In the genomic region with DNA sequence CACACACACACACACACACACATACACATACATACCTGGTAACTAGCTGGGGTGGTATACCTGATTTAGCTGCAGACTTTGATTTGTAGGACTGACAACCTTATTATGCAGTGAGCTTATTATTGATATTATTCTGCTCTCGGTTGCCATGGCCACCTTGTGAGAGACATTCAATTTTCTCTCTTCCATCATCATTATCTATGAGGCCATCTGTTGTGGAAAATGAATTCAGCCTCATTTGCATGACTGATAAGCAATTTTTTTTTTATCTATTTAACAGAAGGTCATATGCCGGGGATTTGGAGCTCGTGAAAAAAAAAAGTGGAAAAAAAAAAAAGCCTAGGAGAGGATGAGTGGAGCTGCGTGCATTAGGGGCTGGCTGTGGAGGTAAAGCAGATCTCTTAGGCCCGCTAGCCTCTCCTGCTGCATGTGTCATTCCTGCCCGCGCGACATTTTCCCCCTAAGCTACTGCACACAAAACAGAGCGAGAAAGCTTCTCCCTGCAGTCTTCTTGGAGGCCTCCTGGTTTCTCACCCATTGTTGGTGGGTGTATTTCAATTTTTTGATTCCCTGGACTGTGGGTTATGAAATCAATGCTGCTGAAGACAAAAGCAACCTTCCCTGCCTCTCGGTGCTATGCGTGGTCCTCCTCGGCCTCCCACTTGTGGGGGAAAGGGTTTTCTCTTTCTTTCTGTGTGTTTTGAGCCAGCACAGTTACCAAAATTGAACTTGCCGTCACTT, we compare ENCODE assay signal across 9 mouse cellular contexts. TPM values are rescaled to one million over a fixed set of nuclear protein-coding genes. Genes with fewer than 3 reads are reported as not detected.
DNase-seq lines count a peak whose midpoint lies in the region; ATAC-seq lines count a peak whose summit lies in the region.
"Had no signal": no experiment of that assay in that cellular context is flagged by ENCODE, and none has a peak within 500 bp of the region (broad histone marks: within the 10 kb centered on the region; RNA-seq: fewer than 3 reads in every experiment).

A gene (plus strand): TSS at position 354 of the 741 bp plus-strand sequence.

- peaks cover 7% of the 10 kb centered on the region; the same call in 1 of the 2 replicates for H3K4me1 ChIP-seq in heart, embryonic 10.5 days
- peaks cover 12% of the 10 kb centered on the region for H3K4me1 ChIP-seq in hindbrain, embryonic 12.5 days
- H3K4me1 ChIP-seq in limb, embryonic 12.5 days (replicated peaks): peaks cover 8% of the 10 kb centered on the region

- no peak for DNase-seq in heart, embryonic 10.5 days (ENCODE audit: low spot score)
- no peak for DNase-seq in heart, adult 9 months (ENCODE audit: low spot score in 2 of 2)
- peak; percentile 63 for DNase-seq in cerebellum, adult 8-10 months
- no peak for DNase-seq in adrenal gland, adult 8-10 months
- DNase-seq in ovary, postnatal 14 days (ENCODE audit: low spot score): no peak
- DNase-seq in spleen, postnatal 10 days (ENCODE audit: low spot score in 2 of 2): no peak

- peak; percentile 51 for ATAC-seq in hindbrain, embryonic 12.5 days (ENCODE audit: low FRiP score)
- ATAC-seq in limb, embryonic 12.5 days (ENCODE audit: insufficient number of reproducible peaks, insufficient read depth, low FRiP score, low TSS enrichment, low read depth): no peak

- 39% methylated on average over 13 of the region's 13 CpGs for WGBS in heart, embryonic 10.5 days
- WGBS in hindbrain, embryonic 12.5 days: 14% methylated on average over 13 of the region's 13 CpGs
- WGBS in limb, embryonic 12.5 days: 43% methylated on average over 13 of the region's 13 CpGs

- peak within 1 kb of the TSS; percentile 67 for H3K4me2 ChIP-seq in hindbrain, embryonic 12.5 days (replicated peaks)
- H3K4me2 ChIP-seq in limb, embryonic 12.5 days: peak within 1 kb of the TSS; percentile 56

- peak within 1 kb of the TSS; percentile 51 for H3K4me3 ChIP-seq in heart, embryonic 10.5 days
- H3K4me3 ChIP-seq in hindbrain, embryonic 12.5 days: peak within 1 kb of the TSS; percentile 43
- peak within 1 kb of the TSS; percentile 31 for H3K4me3 ChIP-seq in limb, embryonic 12.5 days (replicated peaks)

- H3K9ac ChIP-seq in hindbrain, embryonic 12.5 days: peak within 1 kb of the TSS; percentile 74
- no peak within 1 kb of the TSS for H3K9ac ChIP-seq in limb, embryonic 12.5 days (replicated peaks)

- peaks cover 28% of the 10 kb centered on the region for H3K27me3 ChIP-seq in heart, embryonic 10.5 days (ENCODE audit: insufficient read depth, poor library complexity, severe bottlenecking)
- no peaks in the 10 kb centered on the region for H3K27me3 ChIP-seq in hindbrain, embryonic 12.5 days
- peaks cover 46% of the 10 kb centered on the region for H3K27me3 ChIP-seq in limb, embryonic 12.5 days

- no peak within 1 kb of the TSS for H3K27ac ChIP-seq in heart, embryonic 10.5 days
- peak within 1 kb of the TSS; percentile 99 for H3K27ac ChIP-seq in hindbrain, embryonic 12.5 days
- H3K27ac ChIP-seq in limb, embryonic 12.5 days: no peak within 1 kb of the TSS

- H3K36me3 ChIP-seq in heart, embryonic 10.5 days: no peaks in the 10 kb centered on the region
- no peaks in the 10 kb centered on the region for H3K36me3 ChIP-seq in hindbrain, embryonic 12.5 days
- no peaks in the 10 kb centered on the region for H3K36me3 ChIP-seq in limb, embryonic 12.5 days

- no peaks in the 10 kb centered on the region for H3K9me3 ChIP-seq in heart, embryonic 10.5 days
- no peaks in the 10 kb centered on the region for H3K9me3 ChIP-seq in hindbrain, embryonic 12.5 days (replicated peaks)
- no peaks in the 10 kb centered on the region for H3K9me3 ChIP-seq in limb, embryonic 12.5 days

RNA-seq across cellular contexts. Expression of the gene that starts here (rescaled TPM):
- not detected in 2 replicates for polyA plus RNA-seq in heart, embryonic 10.5 days (2016; fragmentation: Nextera tagmentation; extraction: Ambion mirVana)
- 58.2 and 64.3 TPM in 2 replicates for polyA plus RNA-seq in hindbrain, embryonic 12.5 days (2016; fragmentation: Nextera tagmentation; extraction: Ambion mirVana)
- 0.27 and 1.2 TPM in 2 replicates for polyA plus RNA-seq in limb, embryonic 12.5 days (2016; fragmentation: Nextera tagmentation; extraction: Ambion mirVana)
- total RNA-seq in adrenal gland, adult 8-10 months (2022): 1 to 10 TPM; 3.1 to 5.1 (median 4.0) TPM
- total RNA-seq: neutrophil, adult 5-6 weeks had no signal

Comparison
In these comparisons a context has a peak if more than half of its experiments do, and no peak if none do; other contexts are left out.
1. RNA of the gene that starts here (polyA plus RNA-seq): 58.2 to 64.3 TPM in hindbrain, embryonic 12.5 days; 0.27 to 1.2 TPM in limb, embryonic 12.5 days and not detected in heart, embryonic 10.5 days; every median in the first group is over 10 times any median in the second.
2. Peak in every context shown above with its lines, with median percentiles within 50 percentile points of each other: H3K4me3 ChIP-seq.